In genomic region chr16:35817255-35818089, GRCm38 (mm10) we compare ENCODE assay signal across 7 mouse cellular contexts. TPM values are rescaled to one million over a fixed set of nuclear protein-coding genes. Genes with fewer than 3 reads are reported as not detected.
DNase-seq lines count a peak whose midpoint lies in the region; ATAC-seq lines count a peak whose summit lies in the region.

No protein-coding gene starts in this region.

- 33% methylated on average over 13 of the region's 13 CpGs for WGBS in midbrain, embryonic 13.5 days

- H3K4me2 ChIP-seq in midbrain, embryonic 13.5 days (replicated peaks): no peak overlapping the region

- H3K4me3 ChIP-seq in midbrain, embryonic 13.5 days (replicated peaks): no peak overlapping the region

- no peak overlapping the region for H3K27ac ChIP-seq in midbrain, embryonic 13.5 days

- H3K9ac ChIP-seq in midbrain, embryonic 13.5 days (replicated peaks): no peak overlapping the region

- peak; percentile 91 for ATAC-seq in midbrain, embryonic 13.5 days

- DNase-seq in adrenal gland, adult 18-20 months (ENCODE audit: low spot score in 2 of 2): peak; percentile 81 to 85
- peak; percentile 88 for DNase-seq in embryo, embryonic 10.5 days (ENCODE audit: low spot score)
- peak; percentile 72 to 83 for DNase-seq in gastrocnemius, postnatal 36 days
- peak; percentile 69 for DNase-seq in kidney, adult 11 months
- DNase-seq in left cerebral cortex, postnatal 4 days: peak; percentile 86
- DNase-seq in spleen, adult 12 weeks (ENCODE audit: low spot score): peak; percentile 73

- H3K36me3 ChIP-seq in midbrain, embryonic 13.5 days: peaks cover 35% of the 10 kb centered on the region

- intact Hi-C loops in gastrocnemius, postnatal 36 days (cut with DNase I): loop anchor here (1.0 to 5.0 kb wide), 3 partner anchors 45 to 275 kb away; partner anchors contain the start of genes Hspbap1 and Sema5b
- intact Hi-C loops in left cerebral cortex, postnatal 4 days (cut with DNase I): loop anchor here (5.0 to 10.0 kb wide), 3 partner anchors 45 to 500 kb away; partner anchors contain the start of gene Hspbap1

- H3K27me3 ChIP-seq in midbrain, embryonic 13.5 days: no peaks in the 10 kb centered on the region

- no peaks in the 10 kb centered on the region for H3K4me1 ChIP-seq in midbrain, embryonic 13.5 days (replicated peaks)

- H3K9me3 ChIP-seq in midbrain, embryonic 13.5 days: no peaks in the 10 kb centered on the region

RNA-seq across cellular contexts. Expression of gene Hspbap1, which starts 47.3 kb away (rescaled TPM):
- total RNA-seq in adrenal gland, adult 18-20 months (2021): 1 to 10 TPM; 3.5 to 4.9 TPM
- 1 to 10 TPM; 2.7 to 3.4 TPM for total RNA-seq in gastrocnemius, postnatal 36 days (2021)
- total RNA-seq in left cerebral cortex, postnatal 4 days (2021): 10 to 100 TPM; 10.5 to 11.0 TPM
- polyA plus RNA-seq in midbrain, embryonic 13.5 days (2015; fragmentation: Nextera tagmentation; extraction: Ambion mirVana): 19.7 and 21.9 TPM in 2 replicates

RNA-seq across cellular contexts. Expression of gene Dirc2, which starts 48.3 kb away (rescaled TPM):
- total RNA-seq in adrenal gland, adult 18-20 months (2021): 10 to 100 TPM; 28.1 to 33.2 TPM
- total RNA-seq in gastrocnemius, postnatal 36 days (2021): 10 to 100 TPM; 54.7 to 57.4 TPM
- 10 to 100 TPM; 89.4 to 95.2 TPM for total RNA-seq in left cerebral cortex, postnatal 4 days (2021)
- polyA plus RNA-seq in midbrain, embryonic 13.5 days (2015; fragmentation: Nextera tagmentation; extraction: Ambion mirVana): 22.7 and 27.9 TPM in 2 replicates

RNA-seq across cellular contexts. Expression of gene Parp14, which starts 53.9 kb away (rescaled TPM):
- 10 to 100 TPM; 10.7 to 12.7 TPM for total RNA-seq in adrenal gland, adult 18-20 months (2021)
- 1 to 10 TPM; 2.8 to 4.0 TPM for total RNA-seq in gastrocnemius, postnatal 36 days (2021)
- total RNA-seq in left cerebral cortex, postnatal 4 days (2021): 1 to 10 TPM in 1 of 2 experiments, under 1 TPM in 1; 0.60 to 1.3 TPM
- polyA plus RNA-seq in midbrain, embryonic 13.5 days (2015; fragmentation: Nextera tagmentation; extraction: Ambion mirVana): 0.24 and 0.35 TPM in 2 replicates
